Mouse (Mus musculus) T-helper 2 cell (primary cell): Measurements from ENCODE around the gene Cga.
"Not testable (repeated sequence)": the region's sequence is repeated elsewhere in the genome, so short reads cannot be mapped to it uniquely, and the experiment has no call there.

Source experiments
- in situ Hi-C: fragments of 300-600 bp; cut with MboI, MseI; formaldehyde crosslinking; loops from one replicate; pipeline ENCODE4 v1.15.1; 2025; ENCODE audit warnings: high pct_unique_total_duplicates

The Cga gene

GRCm38 (mm10) chr4:34889812-34890185 lies 3.8 kb upstream of the Cga start:
- in situ Hi-C loops: no loop called here

GRCm38 (mm10) chr4:34898497-34898896 lies 4.9 kb downstream of the Cga start:
- in situ Hi-C loops: no loop called here

- in situ Hi-C loops: no loop called here
Measured at GRCm38 (mm10) chr4:34899322-34899721, 5.7 kb downstream of the Cga start.

- in situ Hi-C loops: loop anchor here (10.0 kb wide), 1 partner anchor 115 kb away; no protein-coding TSS in a partner anchor
Measured at GRCm38 (mm10) chr4:34900155-34900554, 6.6 kb downstream of the Cga start.

- in situ Hi-C loops: loop anchor here (10.0 kb wide), 1 partner anchor 116 kb away; no protein-coding TSS in a partner anchor
Measured at GRCm38 (mm10) chr4:34901166-34901565, 7.6 kb downstream of the Cga start.

- in situ Hi-C loops: loop anchor here (10.0 kb wide), 1 partner anchor 117 kb away; no protein-coding TSS in a partner anchor
Measured at GRCm38 (mm10) chr4:34901582-34901981, 8.0 kb downstream of the Cga start.

GRCm38 (mm10) chr4:34905396-34905795 lies 11.8 kb downstream of the Cga start:
- in situ Hi-C loops: loop anchor here (10.0 kb wide), 1 partner anchor 121 kb away; no protein-coding TSS in a partner anchor

- in situ Hi-C loops: loop anchor here (10.0 kb wide), 1 partner anchor 121 kb away; no protein-coding TSS in a partner anchor
Measured at GRCm38 (mm10) chr4:34906151-34906550, 12.6 kb downstream of the Cga start.

GRCm38 (mm10) chr4:34907026-34907425 lies 13.4 kb downstream of the Cga start:
- in situ Hi-C loops: loop anchor here (10.0 kb wide), 1 partner anchor 122 kb away; no protein-coding TSS in a partner anchor

GRCm38 (mm10) chr4:34908127-34908526 lies 14.5 kb downstream of the Cga start:
- in situ Hi-C loops: loop anchor here (10.0 kb wide), 1 partner anchor 123 kb away; no protein-coding TSS in a partner anchor

- in situ Hi-C loops: no loop called here
Measured at GRCm38 (mm10) chr4:34911401-34911800, 17.8 kb downstream of the Cga start.

- in situ Hi-C loops: no loop called here
Measured at GRCm38 (mm10) chr4:34912171-34912570, 18.6 kb downstream of the Cga start.

- in situ Hi-C loops: no loop called here
Measured at GRCm38 (mm10) chr4:34917400-34917799, 23.8 kb downstream of the Cga start.

GRCm38 (mm10) chr4:34922177-34922870 lies 28.7 kb downstream of the Cga start:
- in situ Hi-C loops: no loop called here

GRCm38 (mm10) chr4:34928386-34928785 lies 34.8 kb downstream of the Cga start:
- in situ Hi-C loops: not testable (repeated sequence)

- in situ Hi-C loops: no loop called here
Measured at GRCm38 (mm10) chr4:34941046-34941445, 47.5 kb downstream of the Cga start.

- in situ Hi-C loops: no loop called here
Measured at GRCm38 (mm10) chr4:34947181-34947580, 53.6 kb downstream of the Cga start.

GRCm38 (mm10) chr4:34953716-34954115 lies 60.1 kb downstream of the Cga start:
- in situ Hi-C loops: no loop called here
